Mouse (Mus musculus) v-Abl transformed pro-B cells (cell line): ENCODE results near the gene Adam19.
"Not testable (repeated sequence)": the region's sequence is repeated elsewhere in the genome, so short reads cannot be mapped to it uniquely, and the experiment has no call there.

Source experiments
- in situ Hi-C, 2 experiments: fragments of 400-800 bp; cut with MboI; formaldehyde crosslinking; loops; one replicate each; pipeline ENCODE4 v1.15.1; 2025; ENCODE audit not compliant: unreplicated experiment in 2 of 2

The Adam19 gene

DNA sequence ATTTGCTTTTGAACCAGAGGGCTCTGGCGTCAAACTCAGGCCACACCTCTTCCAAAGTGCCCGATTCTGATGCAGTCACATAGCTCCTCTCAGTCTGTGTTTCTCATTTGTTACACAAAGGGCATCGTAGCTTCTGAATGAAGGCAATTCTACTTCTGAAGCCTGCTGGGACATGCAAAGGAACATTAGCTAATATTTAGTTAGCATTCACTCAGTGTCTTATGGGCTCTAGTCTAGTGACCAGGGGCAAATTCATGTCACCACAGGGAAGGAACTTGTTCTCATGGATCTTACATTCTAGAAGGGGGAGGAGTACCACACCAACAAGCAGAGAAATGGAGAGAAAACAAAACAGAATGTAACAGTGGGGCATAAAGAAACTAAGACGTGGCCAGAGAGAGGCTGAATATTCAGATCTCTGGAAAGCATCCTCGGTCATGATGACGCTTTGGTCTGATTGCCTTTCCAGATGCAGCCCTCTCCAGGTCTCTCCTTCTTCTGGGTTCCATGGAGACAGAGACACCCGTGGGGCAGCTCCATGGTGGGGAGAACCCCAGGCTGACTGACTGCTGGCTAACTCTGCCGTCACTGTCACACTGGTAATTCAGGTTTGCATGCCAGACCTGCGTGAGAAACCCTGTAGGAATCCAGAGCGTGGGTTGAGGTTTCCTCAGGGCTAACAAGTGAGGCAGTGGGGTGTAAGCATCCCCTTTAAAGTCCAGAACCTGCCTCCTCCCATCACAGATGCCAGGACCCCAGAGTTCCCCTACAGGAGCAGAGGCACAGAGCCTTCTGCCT lies 121.7 kb downstream of the Adam19 start:
- in situ Hi-C loops, result no loop called here

DNA sequence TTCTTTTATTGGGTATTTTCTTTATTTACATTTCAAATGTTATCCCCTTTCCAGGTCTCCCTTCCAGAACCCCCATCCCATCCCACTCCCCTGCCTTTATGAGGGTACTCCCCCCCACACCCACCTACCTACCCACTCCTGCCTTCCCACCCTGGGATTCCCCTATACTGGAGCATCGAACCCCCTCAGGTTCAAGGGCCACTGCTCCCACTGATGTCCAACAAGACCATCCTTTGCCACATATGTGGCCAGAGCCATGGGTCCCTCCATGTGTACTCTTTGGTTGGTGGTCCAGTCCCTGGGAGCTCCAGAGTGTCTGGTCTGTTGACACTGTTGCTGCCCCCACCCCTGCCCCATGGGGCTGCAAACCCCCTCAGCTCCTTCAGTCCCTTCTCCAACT lies 126.2 kb downstream of the Adam19 start:
- in situ Hi-C loops, result not testable (repeated sequence)

DNA sequence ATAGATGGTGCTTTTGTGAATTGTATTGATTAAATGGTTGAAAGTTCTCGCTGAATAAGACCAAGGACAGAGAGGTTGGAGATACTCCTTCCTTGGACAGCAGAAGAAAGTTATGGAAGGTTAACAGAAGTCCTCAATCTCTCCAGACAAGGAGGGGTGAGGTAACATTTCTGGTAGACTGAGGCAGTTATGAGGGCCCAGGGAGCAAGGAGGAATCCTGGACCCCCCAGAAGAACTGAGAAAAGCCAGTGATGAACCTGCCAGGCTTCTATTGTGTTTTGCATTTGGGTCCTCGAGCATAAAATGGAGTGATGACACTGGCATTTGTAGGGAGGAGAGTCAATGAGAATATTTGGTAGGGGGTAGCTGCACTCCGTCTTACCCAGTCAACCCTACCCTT lies 129.2 kb downstream of the Adam19 start:
- in situ Hi-C loops, result no loop called here

DNA sequence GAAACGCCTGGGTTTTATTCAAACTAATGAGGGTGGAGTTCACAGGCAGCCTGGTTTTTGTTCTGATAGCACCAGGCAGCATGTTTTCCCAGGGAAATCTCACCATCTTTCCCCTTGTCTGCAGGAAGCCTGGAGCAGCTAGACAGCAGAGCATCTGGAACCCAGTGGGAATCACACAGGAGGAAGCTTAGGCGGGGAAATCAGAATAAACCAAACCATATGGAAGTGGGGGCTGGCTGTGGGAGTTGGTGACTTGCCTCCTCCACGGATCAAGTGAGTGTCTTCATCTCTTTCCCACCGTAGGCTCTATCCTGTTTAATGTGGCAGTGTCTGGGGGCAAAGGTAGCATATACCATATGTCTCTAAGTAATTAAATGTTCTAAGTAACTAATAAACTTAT lies 129.7 kb downstream of the Adam19 start:
- in situ Hi-C loops, result no loop called here

DNA sequence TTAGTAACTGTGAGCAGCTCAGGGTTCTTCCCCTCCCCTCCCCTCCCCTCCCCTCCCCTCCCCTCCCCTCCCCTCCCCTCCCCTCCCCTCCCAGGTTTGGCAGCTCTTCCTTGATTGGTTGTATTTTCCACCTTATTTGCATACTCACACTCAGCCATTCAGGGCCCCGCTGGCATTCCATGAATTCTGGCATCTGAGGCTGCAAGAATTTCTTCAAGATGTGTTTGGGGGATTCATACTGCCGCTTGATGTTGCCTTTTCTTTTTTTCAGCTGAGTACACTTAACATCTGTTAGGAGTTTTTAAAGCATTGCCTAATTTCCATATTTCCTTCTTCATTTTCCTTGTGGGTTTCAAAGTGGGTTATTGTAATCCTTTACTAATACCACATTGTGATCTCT lies 132.5 kb downstream of the Adam19 start:
- in situ Hi-C loops, result no loop called here

DNA sequence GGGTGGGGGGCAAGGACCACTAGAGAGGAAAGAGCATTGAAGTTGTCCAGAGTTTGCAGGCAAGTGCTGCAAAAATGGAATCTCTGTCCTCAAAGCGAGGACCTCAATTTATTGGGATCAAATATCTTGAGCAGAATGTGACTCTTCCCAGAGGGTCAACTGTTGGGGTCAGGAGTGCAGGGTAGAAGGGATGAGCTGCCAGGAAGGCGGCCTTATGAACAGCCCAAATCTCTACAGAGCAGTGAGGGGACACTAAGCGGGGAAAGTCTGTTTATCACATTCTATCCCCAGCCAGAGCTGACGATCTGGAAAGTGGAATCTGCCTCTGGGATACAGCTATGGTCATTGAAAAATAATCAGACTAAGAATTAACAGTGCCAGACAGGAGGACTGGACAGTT lies 138.4 kb downstream of the Adam19 start:
- in situ Hi-C loops, result no loop called here
